Mouse (Mus musculus) stomach, embryonic 14.5 days (tissue): ENCODE results near the gene Otx1. TPM values are rescaled to one million over a fixed set of nuclear protein-coding genes. Genes with fewer than 3 reads are reported as not detected.

Source experiments
- ATAC-seq: fragments of 200-750 bp; cut with Nextera tagmentation; 2 replicates; pipeline ENCODE4 v1.8.0; 2017; ENCODE audit warnings: low read depth, moderate TSS enrichment; ENCODE audit not compliant: insufficient number of reproducible peaks, insufficient read depth, low FRiP score
- H3K27ac ChIP-seq: fragments of 300-500 bp; sonication (generic); 2 replicates; pipeline ENCODE4 v1.5.1; 2014; ENCODE audit warnings: mild to moderate bottlenecking, low read length, moderate library complexity, mixed read lengths
- H3K27me3 ChIP-seq: fragments of 300-500 bp; sonication (generic); 2 replicates; pipeline ENCODE4 v1.6.1; 2014; ENCODE audit warnings: low read length, control low read depth, mixed read lengths; ENCODE audit not compliant: control insufficient read depth, insufficient read depth
- H3K36me3 ChIP-seq: fragments of 300-500 bp; sonication (generic); 2 replicates; pipeline ENCODE4 v1.6.1; 2014; ENCODE audit warnings: mild to moderate bottlenecking, control low read depth, low read length, moderate library complexity, mixed read lengths; ENCODE audit not compliant: control insufficient read depth, insufficient read depth
- H3K4me1 ChIP-seq: fragments of 300-500 bp; sonication (generic); 2 replicates; pipeline ENCODE4 v1.6.1; 2014; ENCODE audit warnings: low read length, control low read depth, mixed read lengths; ENCODE audit not compliant: control insufficient read depth, insufficient read depth
- H3K4me2 ChIP-seq: fragments of 300-500 bp; sonication (generic); replicated peaks from 2 replicates; pipeline ENCODE4 v1.6.1; 2014; ENCODE audit warnings: low read depth, low read length, control low read depth
- H3K4me3 ChIP-seq: fragments of 300-500 bp; sonication (generic); 2 replicates; pipeline ENCODE4 v1.5.1; 2014; ENCODE audit warnings: low read depth, low read length, control low read depth
- H3K9ac ChIP-seq: fragments of 300-500 bp; sonication (generic); replicated peaks from 2 replicates; pipeline ENCODE4 v1.6.1; 2014; ENCODE audit warnings: low read depth, mild to moderate bottlenecking, control low read depth, low read length, moderate library complexity, mixed read lengths
- H3K9me3 ChIP-seq: fragments of 300-500 bp; sonication (generic); 2 replicates; pipeline ENCODE4 v1.6.1; 2016; ENCODE audit warnings: low read depth, low read length, control low read depth; ENCODE audit not compliant: control insufficient read depth
- WGBS: fragments of 180-500 bp; shearing (Covaris S2); extraction: QIAGEN DNeasy Blood & Tissue Kit; methylation state at CpG from one replicate; pipeline ENCODE4 v1.1.7; 2014; 5-methylcytosine and 5-hydroxymethylcytosine counted together
- polyA plus RNA-seq: library from polyadenylated mRNA; unstranded; fragments of >200 nt; fragmentation: Nextera tagmentation; extraction: Ambion mirVana; gene quantifications from 2 replicates; pipeline ENCODE4 v1.2.1, GENCODE M21; 2014

The Otx1 gene
- polyA plus RNA-seq, 1 experiment from 2014 or later, result 0.09 TPM

GRCm38 (mm10) chr11:22008817-22009216 lies 6.1 kb upstream of the Otx1 start:
- 30% methylated on average over 2 of the region's 2 CpGs for WGBS
- H3K27me3 ChIP-seq, result peaks cover 47% of the 10 kb centered on the region

GRCm38 (mm10) chr11:22008129-22008596 lies 5.5 kb upstream of the Otx1 start:
- Histone ChIP-seq H3K4me2 (no peak overlapping the region), H3K36me3 (no peaks in the 10 kb centered on the region), H3K27me3 (peaks cover 49% of the 10 kb centered on the region), H3K9me3 (no peaks in the 10 kb centered on the region), H3K4me3 (no peak overlapping the region), H3K27ac (no peak overlapping the region), H3K4me1 (no peaks in the 10 kb centered on the region), H3K9ac (no peak overlapping the region)
- ATAC-seq, result no peak
- 12% methylated on average over 10 of the region's 10 CpGs for WGBS

More at GRCm38 (mm10) chr11:22008817-22009216, 6.1 kb upstream of the Otx1 start:
- Histone ChIP-seq H3K36me3 (no peaks in the 10 kb centered on the region), H3K4me3 (no peak overlapping the region), H3K4me1 (no peaks in the 10 kb centered on the region), H3K9me3 (no peaks in the 10 kb centered on the region), H3K4me2 (no peak overlapping the region), H3K27ac (no peak overlapping the region), H3K9ac (no peak overlapping the region)
- ATAC-seq, result no peak

GRCm38 (mm10) chr11:22007781-22008110 lies 5.0 kb upstream of the Otx1 start:
- ATAC-seq, result no peak
- no peaks in the 10 kb centered on the region for H3K4me1 ChIP-seq
- H3K27me3 ChIP-seq, result peaks cover 49% of the 10 kb centered on the region
- no peaks in the 10 kb centered on the region for H3K36me3 ChIP-seq
- no peaks in the 10 kb centered on the region for H3K9me3 ChIP-seq
- H3K4me2 ChIP-seq, result no peak overlapping the region; the same call in 1 of the 2 replicates
- H3K4me3 ChIP-seq, result no peak overlapping the region
- no peak overlapping the region for H3K9ac ChIP-seq
- no peak overlapping the region for H3K27ac ChIP-seq
- 7% methylated on average over 6 of the region's 6 CpGs for WGBS

- Histone ChIP-seq H3K4me1 (no peaks in the 10 kb centered on the region), H3K4me3 (no peak overlapping the region), H3K4me2 (no peak overlapping the region; the same call in 1 of the 2 replicates), H3K9ac (no peak overlapping the region), H3K9me3 (no peaks in the 10 kb centered on the region), H3K27me3 (peaks cover 49% of the 10 kb centered on the region), H3K36me3 (no peaks in the 10 kb centered on the region), H3K27ac (no peak overlapping the region)
- ATAC-seq, result no peak
- WGBS, result 17% methylated on average over 20 of the region's 20 CpGs
Observed at GRCm38 (mm10) chr11:22007088-22007780, 4.5 kb upstream of the Otx1 start.

- no peak overlapping the region for H3K27ac ChIP-seq
- no peak overlapping the region for H3K9ac ChIP-seq
- H3K9me3 ChIP-seq, result no peaks in the 10 kb centered on the region
- H3K36me3 ChIP-seq, result no peaks in the 10 kb centered on the region
- 50% methylated on average over 12 of the region's 12 CpGs for WGBS
- H3K4me1 ChIP-seq, result no peaks in the 10 kb centered on the region
- H3K4me3 ChIP-seq, result no peak overlapping the region
- H3K27me3 ChIP-seq, result peaks cover 49% of the 10 kb centered on the region
- ATAC-seq, result no peak
- no peak overlapping the region for H3K4me2 ChIP-seq
Observed at GRCm38 (mm10) chr11:22006471-22007087, 3.9 kb upstream of the Otx1 start.

GRCm38 (mm10) chr11:22005281-22005870 lies 2.7 kb upstream of the Otx1 start:
- H3K4me1 ChIP-seq, result peaks cover 8% of the 10 kb centered on the region; the same call in 1 of the 2 replicates
- no peak overlapping the region for H3K9ac ChIP-seq
- no peak overlapping the region for H3K27ac ChIP-seq
- H3K4me3 ChIP-seq, result no peak overlapping the region
- H3K27me3 ChIP-seq, result peaks cover 52% of the 10 kb centered on the region
- H3K36me3 ChIP-seq, result no peaks in the 10 kb centered on the region
- WGBS, result 38% methylated on average over 9 of the region's 9 CpGs
- no peak overlapping the region for H3K4me2 ChIP-seq
- no peaks in the 10 kb centered on the region for H3K9me3 ChIP-seq
- ATAC-seq, result no peak

GRCm38 (mm10) chr11:22004331-22004841 lies 1.7 kb upstream of the Otx1 start:
- H3K4me1 ChIP-seq, result peaks cover 8% of the 10 kb centered on the region; the same call in 1 of the 2 replicates
- no peak for ATAC-seq
- 5% methylated on average over 18 of the region's 18 CpGs for WGBS
- H3K27me3 ChIP-seq, result peaks cover 61% of the 10 kb centered on the region
- no peak overlapping the region for H3K9ac ChIP-seq
- H3K4me3 ChIP-seq, result no peak overlapping the region
- H3K36me3 ChIP-seq, result no peaks in the 10 kb centered on the region
- H3K9me3 ChIP-seq, result no peaks in the 10 kb centered on the region
- no peak overlapping the region for H3K4me2 ChIP-seq
- H3K27ac ChIP-seq, result no peak overlapping the region

- Histone ChIP-seq H3K4me1 (peaks cover 8% of the 10 kb centered on the region; the same call in 1 of the 2 replicates), H3K9me3 (no peaks in the 10 kb centered on the region), H3K27me3 (peaks cover 66% of the 10 kb centered on the region), H3K36me3 (no peaks in the 10 kb centered on the region), H3K4me2 (no peak overlapping the region), H3K9ac (no peak overlapping the region), H3K27ac (no peak overlapping the region), H3K4me3 (no peak overlapping the region)
- 1% methylated on average over 31 of the region's 31 CpGs for WGBS
- ATAC-seq, result no peak
Observed at GRCm38 (mm10) chr11:22003341-22003981, 764 bp upstream of the Otx1 start.
